Mouse (Mus musculus): ENCODE measurements at regions not wholly inside any gene's neighbourhood (a gene's known extent, or its start where the extent isn't known, plus 50 kb on each side); places are given as distances from the start of the nearest gene placed in this dataset.
"Not testable (repeated sequence)": the region's sequence is repeated elsewhere in the genome, so short reads cannot be mapped to it uniquely, and the experiment has no call there.

- DNase-seq (ENCODE audit: low spot score), result no peak
Observed at GRCm38 (mm10) chr17:47271979-47272677, 96.6 kb upstream of the Mrps10 start.

- DNase-seq (ENCODE audit: low spot score), result no peak
Observed at GRCm38 (mm10) chr17:47269053-47269891, 99.4 kb upstream of the Mrps10 start.

DNA sequence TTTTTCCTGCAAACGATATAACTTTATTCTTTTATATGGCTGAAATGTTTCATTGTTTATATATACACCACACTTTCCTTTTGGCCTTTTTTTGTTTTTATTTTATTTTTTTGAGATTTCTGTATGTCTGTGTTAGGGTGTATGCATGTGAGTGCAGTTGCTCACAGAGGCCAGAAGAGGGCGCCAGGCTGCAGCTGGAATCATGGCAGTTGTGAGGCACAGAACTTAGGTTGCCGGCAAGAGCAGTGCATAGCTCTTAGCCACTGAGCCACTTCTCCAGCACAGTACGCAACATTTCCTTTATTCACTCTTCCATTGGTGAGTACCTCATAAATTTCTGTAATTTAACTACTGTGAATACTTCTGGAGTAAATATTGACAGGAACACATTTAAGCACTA lies 100.8 kb upstream of the Mrps10 start:
- no peak for DNase-seq (ENCODE audit: low spot score)

DNA sequence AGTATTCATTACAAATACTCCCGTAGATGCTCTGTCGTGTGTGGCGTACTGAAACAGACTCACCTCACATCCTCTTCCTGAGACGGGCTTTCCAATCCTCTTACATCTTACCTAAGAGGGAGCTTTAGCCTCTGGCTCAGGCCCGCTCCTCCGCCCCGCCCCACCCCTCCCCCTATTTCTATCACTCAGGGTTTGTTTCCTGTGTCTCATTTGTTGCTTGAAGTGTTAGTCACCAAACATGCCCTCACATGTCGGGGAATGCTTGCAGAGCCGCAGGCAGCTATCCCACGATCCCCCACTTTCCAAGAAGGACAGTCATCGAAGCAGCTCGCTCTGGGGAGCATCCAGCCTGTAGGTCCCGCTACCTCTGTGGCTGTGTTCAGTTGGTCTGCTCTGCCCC lies 101.6 kb upstream of the Mrps10 start:
- DNase-seq (ENCODE audit: low spot score), result no peak

GRCm38 (mm10) chr17:47266335-47266734 lies 102.4 kb upstream of the Mrps10 start:
- no peak for DNase-seq (ENCODE audit: low spot score)

DNA sequence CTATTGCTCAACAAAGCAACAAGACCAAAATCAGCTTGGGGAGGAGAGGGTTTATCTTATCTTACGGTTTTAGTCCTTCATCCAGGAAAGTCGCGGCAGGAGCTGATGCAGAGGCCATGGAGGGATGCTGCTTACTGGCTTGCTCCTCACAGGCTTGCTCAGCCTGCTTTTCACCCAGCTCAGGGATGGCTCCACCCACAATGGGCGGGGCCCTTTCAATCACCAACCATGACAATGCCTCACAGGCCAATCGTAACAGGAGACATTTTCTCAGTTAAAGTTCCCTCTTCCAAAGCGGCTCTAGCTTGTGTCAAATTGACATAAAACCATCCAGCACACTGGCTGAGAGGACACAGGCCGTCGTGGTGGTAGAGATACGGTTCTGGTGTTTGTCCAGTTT lies 105.7 kb upstream of the Mrps10 start:
- DNase-seq (ENCODE audit: low spot score), result no peak

GRCm38 (mm10) chr17:47262141-47262540 lies 106.5 kb upstream of the Mrps10 start:
- no peak for DNase-seq (ENCODE audit: low spot score)

- no peak for DNase-seq (ENCODE audit: low spot score)
Observed at GRCm38 (mm10) chr17:47260976-47261375, 107.7 kb upstream of the Mrps10 start.

DNA sequence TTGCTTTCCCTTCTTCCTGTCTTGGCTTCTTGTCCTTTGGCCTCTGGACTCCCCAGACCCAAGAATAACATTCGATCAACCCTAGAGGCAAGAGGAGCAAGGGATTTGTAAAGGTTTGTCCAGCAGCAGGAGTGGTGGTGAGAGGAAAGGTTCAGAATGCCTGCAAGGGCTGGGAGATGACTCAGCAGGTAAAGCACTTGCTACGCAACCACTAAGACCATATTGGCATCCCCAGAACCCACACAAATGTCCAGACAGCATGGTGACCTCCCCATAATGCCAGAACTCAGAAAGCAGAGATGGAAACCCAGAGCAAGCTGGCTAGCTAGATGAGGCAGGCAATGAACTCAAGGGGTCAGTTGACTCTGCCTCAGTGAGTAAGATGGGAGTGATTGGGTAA lies 110.4 kb upstream of the Mrps10 start:
- DNase-seq (ENCODE audit: low spot score), result no peak

GRCm38 (mm10) chr17:47255209-47255608 lies 113.5 kb upstream of the Mrps10 start:
- DNase-seq (ENCODE audit: low spot score), result no peak

GRCm38 (mm10) chr17:47254026-47254425 lies 114.7 kb upstream of the Mrps10 start:
- no peak for DNase-seq (ENCODE audit: low spot score)

DNA sequence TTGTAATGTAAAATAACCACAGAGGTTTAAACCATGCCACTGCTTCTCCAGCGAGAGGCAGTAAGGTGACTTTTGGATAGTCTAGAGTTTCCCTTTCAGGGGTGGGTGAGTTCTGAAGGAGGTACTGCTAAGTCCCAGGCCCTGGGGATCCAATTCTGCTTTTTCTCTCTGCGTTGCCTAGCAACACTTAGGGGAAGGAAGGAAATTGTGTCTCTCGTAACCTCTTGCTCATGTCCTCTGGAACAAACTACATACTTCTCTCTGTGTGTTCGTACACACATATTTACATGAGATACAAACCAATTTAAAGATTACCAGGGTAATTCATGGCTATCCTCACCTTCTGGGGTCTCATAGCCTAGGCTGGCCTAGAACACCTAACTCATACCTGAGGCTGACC lies 118.7 kb upstream of the Mrps10 start:
- no peak for DNase-seq (ENCODE audit: low spot score)

DNA sequence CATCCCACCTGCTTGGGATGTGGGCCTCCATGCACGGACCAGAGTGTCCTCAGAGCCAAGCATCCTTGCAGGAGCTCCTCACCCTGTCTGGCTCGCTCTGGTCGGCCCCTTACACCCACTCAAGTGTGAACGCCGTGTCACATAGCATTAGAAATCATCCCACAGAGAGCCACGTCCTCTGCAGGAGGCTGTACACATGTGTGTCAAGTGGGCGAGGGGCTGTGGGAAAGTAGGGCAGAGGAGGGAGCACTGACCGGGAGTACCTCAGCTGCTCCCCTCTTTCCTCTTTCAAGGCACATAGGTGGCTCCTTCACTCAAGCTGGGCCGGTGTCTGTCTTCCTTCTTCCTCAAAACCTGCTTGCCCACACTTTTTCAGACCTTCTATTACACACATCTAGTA lies 119.5 kb upstream of the Mrps10 start:
- DNase-seq (ENCODE audit: low spot score), result no peak

DNA sequence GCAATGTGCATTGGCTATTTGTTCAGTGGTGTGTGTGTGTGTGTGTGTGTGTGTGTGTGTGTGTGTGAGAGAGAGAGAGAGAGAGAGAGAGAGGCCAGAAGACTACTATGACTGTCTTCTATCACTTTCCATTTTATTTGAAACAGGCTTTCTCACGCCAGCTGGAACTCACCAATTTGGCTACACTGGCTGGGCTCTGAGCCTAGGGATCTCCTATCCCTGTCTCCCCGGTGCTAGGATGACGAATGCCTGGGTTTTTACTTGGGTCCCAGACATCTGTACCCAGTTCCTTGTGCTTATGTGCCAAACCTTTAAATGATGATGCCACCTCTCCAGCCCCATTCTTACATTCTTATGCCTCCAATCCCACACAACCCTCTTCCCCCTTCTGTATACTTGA lies 120.6 kb upstream of the Mrps10 start:
- DNase-seq (ENCODE audit: low spot score), result no peak

GRCm38 (mm10) chr17:47247516-47247915 lies 121.2 kb upstream of the Mrps10 start:
- no peak for DNase-seq (ENCODE audit: low spot score)

GRCm38 (mm10) chr17:47246605-47247004 lies 122.1 kb upstream of the Mrps10 start:
- no peak for DNase-seq (ENCODE audit: low spot score)

DNA sequence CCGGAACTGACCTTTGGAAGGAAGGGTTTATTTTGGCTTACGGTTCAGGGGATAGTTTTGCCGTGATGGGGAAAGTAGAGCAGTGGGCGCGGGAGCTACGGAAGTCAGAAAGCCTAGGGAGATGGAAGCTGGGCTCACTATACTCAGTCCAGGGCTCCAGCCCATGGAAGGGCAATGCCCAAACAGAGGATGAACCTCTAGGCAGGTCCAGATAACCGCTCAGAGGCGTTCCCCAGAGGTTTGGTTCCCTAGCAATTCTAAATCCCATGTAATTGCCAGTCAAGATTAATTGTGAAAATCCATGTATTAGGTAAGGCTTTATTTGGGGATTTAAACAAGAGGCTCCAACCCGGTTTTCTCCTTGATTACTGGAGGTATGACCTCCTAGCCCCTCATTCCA lies 123.1 kb upstream of the Mrps10 start:
- DNase-seq (ENCODE audit: low spot score), result no peak

DNA sequence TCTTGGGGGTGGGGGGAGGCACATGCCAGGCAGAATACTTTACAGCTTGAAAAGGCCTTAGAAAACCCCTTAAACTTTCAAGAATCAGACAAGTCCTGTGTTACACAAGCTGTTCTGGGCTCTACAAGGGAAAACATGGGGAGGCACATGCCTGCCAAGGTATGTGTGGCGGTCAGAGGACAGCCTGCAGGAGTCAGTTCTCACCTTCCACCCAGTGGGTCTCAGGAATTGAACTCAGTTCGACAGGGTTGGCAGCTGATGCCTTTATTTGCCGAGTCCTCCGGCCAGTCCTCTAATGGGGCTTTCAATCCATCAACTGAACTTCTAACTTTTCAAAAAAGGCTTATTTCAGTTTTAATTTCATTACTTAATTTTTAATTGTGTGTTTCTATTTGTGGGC lies 129.6 kb upstream of the Mrps10 start:
- no peak for DNase-seq (ENCODE audit: low spot score)

DNA sequence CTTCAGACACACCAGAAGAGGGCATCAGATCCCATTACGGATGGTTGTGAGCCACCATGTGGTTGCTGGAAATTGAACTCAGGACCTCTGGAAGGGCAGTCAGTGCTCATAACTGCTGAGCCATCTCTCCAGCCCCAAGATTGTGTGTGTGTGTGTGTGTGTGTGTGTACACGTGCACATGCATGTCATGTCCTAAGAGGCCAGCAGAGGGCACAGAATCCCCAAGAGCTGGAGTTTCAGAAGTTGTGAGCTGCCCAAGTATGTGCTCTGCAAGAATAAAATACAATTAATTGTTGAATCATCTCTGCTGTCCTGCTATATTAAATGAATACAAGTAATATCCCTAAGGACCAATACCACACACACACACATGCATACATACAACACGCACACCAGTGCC lies 130.8 kb upstream of the Mrps10 start:
- DNase-seq (ENCODE audit: low spot score), result not testable (repeated sequence)

DNA sequence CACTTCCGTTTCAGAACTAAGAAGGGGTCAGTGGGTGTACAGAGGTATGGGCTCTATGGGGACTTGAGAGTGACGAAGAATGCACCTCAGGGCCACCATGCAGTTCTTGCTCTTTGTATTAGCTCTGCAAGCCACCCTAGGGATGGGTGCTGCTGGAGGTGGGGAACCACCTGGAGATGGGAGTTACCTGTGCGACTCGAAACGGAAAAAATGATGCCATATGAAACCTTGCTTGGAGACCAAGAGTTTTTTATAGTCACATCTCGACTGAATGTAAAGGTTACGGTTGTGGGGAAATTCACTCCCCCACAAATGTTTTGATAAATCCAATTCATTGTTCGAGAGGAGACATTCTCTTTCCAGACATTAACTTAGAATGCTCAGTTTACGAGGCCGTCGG lies 134.3 kb upstream of the Mrps10 start:
- no peak for DNase-seq (ENCODE audit: low spot score)

- no peak for DNase-seq (ENCODE audit: low spot score)
Observed at GRCm38 (mm10) chr17:47233003-47233678, 135.5 kb upstream of the Mrps10 start.

- no peak for DNase-seq (ENCODE audit: low spot score)
Observed at GRCm38 (mm10) chr17:47230715-47231114, 138.0 kb upstream of the Mrps10 start.

- DNase-seq (ENCODE audit: low spot score), result no peak
Observed at GRCm38 (mm10) chr17:47226391-47226790, 142.3 kb upstream of the Mrps10 start.

All from left cerebral cortex, adult 11 months (tissue).